Mouse (Mus musculus): ENCODE results near the gene Shank3.

The Shank3 gene

DNA sequence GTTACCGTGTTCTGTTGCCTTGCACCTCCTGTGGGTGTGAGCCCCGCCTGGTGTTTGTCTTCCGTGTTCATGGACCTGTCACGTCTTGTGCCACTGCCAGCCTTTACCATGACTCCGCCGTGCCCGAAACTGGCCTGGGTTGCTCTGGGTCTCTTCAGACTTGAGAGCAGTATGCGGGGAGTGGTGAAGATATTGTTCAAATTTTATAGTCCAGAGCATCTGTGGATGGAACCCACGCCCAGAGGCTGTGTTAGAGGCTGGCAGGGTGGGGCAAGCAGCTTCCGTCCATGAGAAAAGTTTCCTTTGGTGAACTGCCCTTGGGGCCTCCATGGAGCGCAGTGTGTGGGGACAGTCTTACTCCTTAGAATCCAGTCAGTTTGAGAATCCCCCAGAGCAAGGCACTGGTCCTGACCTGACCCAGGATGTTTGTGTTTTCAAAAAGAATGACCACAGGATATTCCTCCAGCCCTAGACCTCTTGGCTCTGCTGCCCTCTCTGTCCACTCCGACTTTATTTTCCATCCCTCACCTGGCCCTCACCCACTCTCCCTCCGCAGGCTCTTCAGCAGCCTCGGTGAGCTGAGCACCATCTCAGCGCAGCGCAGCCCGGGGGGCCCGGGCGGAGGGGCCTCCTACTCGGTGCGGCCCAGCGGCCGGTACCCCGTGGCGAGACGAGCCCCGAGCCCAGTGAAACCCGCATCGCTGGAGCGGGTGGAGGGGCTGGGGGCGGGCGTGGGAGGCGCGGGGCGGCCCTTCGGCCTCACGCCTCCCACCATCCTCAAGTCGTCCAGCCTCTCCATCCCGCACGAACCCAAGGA is 58.0 kb downstream of the Shank3 start:
- DNase-seq (ENCODE audit: extremely low spot score) = no peak

DNA sequence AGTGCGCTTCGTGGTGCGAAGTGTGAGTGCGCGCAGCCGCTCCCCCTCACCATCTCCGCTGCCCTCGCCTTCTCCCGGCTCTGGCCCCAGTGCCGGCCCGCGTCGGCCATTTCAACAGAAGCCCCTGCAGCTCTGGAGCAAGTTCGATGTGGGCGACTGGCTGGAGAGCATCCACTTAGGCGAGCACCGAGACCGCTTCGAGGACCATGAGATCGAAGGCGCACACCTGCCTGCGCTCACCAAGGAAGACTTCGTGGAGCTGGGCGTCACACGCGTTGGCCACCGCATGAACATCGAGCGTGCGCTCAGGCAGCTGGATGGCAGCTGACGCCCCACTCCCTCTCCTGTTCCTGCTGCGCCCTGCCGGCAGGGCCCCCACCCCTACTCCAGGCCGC is 58.6 kb downstream of the Shank3 start:
- DNase-seq (ENCODE audit: extremely low spot score) = no peak

DNA sequence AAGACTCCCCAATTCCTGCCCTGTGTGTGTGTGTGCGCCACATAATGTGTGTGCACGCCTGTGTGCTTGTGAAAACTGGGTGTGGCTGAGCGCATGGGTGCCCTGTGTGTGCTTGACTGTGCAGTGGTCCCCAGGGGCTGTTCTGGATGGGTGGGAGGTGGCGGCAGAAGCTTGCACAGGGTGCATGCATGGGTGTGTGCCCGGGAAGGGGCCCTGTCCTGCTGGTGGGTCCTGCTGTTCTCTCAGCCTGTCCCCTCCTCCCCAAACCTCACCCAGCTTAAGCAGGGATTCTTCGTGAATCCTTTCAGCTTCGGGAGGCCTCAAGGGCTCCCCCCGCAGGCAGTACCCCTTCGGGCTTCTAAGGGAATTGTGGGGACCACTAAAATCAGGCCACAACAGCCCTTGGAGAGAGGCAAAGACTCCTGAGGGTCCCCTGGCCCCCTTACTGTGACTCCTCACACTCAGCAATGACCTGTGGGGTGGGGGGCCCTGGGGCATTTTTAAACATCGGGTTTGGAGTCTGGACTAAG is 59.8 kb downstream of the Shank3 start:
- no peak for DNase-seq (ENCODE audit: extremely low spot score)

DNA sequence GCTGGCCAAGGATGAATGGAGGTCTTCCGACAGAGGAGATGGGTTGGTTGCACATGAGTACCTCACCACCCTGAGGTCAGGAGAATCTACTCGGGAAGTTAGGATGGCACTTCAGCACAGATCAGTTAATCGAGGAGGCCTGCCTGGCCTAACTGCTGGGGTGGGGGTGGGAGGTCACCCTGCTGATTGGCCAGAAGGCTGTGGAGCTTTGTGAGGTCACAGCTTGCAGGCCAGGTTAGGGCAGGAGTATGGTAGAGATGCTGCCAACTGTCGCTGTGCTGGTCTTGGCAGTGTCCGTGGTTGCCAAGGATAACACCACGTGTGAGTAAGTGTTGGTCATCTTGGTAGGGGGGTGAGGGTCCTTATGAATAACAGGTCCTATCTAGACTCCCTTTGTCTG is 68.7 kb downstream of the Shank3 start, which contains the start of gene Acr:
TSS of gene Acr (plus strand) at position 213 of the 400 bp plus-strand sequence.
- DNase-seq (ENCODE audit: extremely low spot score) = no peak

DNA sequence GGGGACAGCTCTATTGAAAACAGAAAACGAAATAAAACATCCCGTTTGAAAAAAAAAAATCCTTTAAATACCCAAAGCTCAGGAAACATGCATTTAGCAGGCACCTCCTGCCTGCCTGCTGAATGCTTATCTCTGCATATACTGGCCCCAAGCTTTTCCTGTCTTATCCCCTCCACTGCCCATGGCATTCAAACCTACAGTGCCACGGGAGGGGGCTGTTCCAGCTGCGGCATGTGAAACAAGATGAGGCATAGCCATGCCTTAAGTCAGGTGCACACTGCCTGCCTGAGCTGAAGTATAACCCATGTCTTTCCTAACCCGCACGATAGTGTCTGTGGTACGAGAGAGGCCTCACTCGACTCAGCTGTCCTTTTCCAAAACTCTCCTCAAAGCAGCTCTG is 72.7 kb downstream of the Shank3 start:
- DNase-seq (ENCODE audit: extremely low spot score) = no peak

DNA sequence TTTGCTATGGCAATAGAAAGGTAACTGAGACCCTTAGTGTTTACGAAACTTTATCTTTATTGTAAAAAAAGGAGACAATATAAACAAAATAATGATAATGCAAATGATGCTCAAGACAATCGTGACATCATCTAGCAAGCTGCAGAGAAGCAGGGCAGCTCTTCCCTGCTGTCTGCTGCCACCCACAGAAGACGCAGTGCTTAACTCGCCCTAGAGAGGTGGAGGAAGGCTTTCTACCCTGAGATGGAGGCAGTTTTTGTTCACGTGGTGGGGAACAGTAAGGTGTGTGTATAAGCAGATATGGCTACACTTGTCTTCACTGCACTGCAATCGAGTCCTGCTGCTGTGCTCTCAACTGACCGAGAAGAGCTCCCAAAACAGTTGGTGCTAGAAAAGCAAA is 83.1 kb downstream of the Shank3 start:
- no peak for DNase-seq (ENCODE audit: extremely low spot score)

DNA sequence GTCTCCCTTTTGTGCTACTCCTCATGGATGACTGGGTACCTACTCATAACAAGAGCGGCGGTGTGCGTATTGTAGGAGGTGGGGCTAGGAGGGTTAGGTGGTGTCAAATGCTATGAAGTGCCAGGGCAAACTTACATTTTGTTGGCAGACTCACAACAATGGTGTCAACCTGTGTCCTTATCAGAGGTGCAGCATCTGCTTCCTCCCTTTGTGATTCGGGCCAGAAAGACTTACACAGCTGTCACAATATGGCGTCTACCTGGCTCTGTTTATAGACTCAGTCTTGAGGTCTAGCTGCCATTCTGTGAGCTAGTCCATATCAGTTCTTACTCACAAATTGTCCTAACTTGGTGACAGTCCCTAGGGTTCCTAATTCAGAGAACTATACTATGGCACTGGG is 85.7 kb downstream of the Shank3 start:
- no peak for DNase-seq (ENCODE audit: extremely low spot score)

DNA sequence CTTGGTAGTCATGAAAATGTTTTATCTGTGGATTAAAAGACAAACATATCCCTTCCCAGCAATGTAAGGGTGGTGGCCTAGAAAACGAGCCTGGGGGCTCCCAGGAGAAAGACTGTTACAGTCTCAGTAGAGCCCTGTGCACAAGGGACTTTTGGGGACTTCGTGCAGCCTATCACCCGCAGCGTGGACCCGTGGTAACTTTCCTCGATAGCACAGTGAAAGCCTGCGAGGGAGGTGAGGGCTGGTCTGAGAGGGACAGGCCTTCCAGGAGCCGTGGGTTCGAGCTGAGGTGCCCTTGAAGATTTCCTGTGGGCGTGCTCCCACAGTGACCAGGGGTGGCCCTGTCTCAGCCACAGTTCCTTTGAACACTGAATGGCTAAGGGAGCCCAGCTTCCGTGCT is 86.2 kb downstream of the Shank3 start:
- no peak for DNase-seq (ENCODE audit: extremely low spot score)

DNA sequence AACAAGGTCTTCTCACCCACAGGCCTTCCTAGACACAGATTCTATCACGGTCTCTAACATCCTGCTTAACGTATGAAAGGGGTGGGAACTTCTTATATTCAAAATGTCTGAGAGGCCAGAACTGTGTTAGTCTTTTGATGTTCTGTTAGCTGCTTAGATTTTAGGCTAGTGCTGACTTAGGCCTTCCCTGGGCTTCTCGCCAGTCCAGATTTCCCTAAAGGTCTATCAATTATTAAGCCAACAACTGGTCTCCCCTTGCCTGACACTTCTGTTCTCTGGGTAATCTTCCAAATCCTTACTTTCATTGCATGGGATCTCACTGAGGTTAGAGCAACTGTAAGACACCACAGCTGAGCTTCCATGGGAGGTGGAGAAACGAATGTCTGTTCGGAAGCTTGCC is 89.7 kb downstream of the Shank3 start:
- no peak for DNase-seq (ENCODE audit: extremely low spot score)

DNA sequence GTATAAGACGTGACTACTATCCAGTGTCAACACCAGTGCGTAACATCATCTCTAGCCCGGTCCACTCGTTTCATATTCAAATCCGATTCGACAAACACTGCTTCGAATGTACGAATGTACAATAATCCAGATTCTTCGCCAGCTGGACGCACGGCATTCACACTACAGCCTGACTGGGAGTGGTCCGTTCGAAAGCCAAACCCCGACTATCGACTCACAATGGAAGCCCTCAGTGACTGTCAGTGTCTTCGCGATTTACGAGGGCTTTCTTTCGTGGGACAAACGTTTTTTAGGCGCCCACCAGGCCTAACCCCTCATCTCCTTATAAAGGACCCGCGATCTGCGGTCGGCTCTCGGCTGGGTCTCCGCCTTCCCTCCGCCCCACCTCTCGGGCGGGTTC is 91.9 kb downstream of the Shank3 start:
- no peak for DNase-seq (ENCODE audit: extremely low spot score)

DNA sequence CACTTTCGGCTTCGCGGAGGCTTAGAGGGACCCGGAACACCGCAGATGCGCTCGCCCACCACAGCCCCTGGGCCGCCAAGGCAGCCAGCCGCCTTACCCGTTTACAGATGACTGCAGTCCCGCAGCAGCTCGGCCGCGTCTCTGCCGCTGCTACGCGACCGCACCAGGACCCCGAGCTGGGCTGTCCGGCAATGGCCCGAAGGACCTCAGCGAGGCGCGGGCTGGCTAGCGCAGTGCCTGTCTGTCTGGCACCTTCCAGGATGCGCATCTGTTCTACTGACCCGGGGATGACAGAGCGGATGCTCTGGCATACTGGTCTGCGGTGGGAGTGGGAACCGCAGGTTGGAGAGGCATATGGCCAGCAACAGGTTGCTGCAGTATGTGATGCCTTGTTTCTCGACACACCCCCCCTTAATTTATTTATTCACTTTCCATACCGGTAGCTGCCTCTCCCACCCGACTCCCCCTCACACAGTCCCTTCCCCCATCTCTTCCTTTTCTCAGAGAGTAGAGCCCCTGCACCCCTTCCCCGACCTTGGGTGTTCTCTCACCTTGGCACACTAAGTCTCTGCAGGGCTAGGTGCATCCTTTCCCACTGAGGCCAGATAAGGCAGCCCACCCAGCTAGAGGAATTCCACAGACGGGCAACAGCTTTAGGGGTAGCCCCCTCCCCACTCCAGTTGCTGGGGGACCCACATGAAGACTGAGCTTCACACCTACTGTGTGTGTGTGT is 92.5 kb downstream of the Shank3 start, which contains the start of gene Rabl2:
TSS of gene Rabl2 (minus strand) at position 201 of the 733 bp plus-strand sequence.
- DNase-seq (ENCODE audit: extremely low spot score) = peak; percentile 95

DNA sequence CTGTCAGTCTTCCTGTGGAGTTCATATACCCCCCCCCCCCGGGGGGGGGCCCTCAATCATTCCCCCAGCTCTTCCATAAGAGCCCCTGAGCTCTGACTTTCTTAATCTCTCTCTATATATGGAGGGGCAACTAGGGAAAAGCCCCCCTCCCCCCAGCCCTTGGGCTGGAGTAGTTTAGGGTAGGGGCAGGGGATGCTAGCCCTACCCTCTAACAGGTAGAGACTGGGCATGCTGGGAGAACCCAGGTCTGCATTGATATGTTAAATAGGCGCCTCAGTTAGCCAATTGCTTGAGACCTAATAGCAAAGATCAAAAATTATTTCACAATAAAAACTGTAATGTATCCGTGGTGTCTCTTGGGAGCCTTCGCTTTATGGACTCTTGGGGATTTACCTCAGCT is 93.1 kb downstream of the Shank3 start:
- no peak for DNase-seq (ENCODE audit: extremely low spot score)

DNA sequence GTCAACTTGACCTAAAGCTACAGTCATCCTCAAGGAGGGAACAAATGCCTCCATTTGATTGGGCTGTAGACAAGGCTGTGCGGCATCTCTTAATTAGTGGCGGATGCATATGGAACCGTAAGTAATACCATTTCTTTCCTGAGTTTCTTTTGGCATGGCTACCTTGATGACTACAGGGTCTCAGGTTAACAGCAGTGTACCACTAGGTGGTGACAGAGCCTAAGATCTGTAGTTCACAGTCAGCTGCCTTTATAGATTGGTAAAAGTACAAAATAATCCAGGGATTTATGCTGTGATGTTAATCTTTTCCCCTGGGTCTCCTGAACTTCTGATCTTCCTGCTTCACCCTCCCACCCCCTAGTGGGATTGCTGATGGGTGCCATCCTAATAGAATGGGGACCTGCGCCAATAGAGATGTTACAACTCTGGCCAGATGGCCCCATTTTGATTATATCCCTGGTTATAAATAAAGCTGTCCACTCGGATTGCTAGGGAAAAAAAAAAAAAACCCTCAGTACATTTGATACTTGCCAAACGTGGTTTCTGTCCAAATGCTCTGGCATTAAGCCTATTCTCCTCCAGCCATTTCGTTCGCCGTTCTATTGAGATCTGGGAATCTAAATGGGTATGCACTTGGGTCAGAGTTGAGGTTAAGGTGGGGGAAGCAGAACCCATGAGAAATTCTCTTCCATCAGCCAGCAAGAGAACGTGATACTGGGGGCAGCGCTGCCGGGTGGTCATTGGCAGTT is 106.6 kb downstream of the Shank3 start:
- no peak for DNase-seq (ENCODE audit: extremely low spot score)

DNA sequence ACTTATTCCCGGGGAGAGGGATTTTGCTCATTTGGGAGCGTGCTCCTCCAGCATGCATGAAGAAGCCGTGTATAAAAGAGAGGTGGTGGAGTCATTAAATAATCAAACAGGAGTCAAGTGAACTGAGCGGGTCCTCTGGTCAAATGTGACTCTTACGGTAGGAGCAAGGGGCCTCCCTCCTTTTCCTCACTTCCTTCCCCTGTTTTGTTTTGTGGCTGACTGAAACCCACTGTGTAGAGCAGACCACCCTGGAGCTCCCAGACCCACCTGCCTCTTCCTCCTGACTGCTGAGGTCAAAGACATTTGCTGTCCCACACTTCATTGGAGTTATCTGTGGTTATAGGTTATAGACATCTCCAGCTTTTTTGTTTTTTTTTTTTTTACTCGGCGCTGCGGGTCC is 108.1 kb downstream of the Shank3 start:
- DNase-seq (ENCODE audit: extremely low spot score) = no peak

DNA sequence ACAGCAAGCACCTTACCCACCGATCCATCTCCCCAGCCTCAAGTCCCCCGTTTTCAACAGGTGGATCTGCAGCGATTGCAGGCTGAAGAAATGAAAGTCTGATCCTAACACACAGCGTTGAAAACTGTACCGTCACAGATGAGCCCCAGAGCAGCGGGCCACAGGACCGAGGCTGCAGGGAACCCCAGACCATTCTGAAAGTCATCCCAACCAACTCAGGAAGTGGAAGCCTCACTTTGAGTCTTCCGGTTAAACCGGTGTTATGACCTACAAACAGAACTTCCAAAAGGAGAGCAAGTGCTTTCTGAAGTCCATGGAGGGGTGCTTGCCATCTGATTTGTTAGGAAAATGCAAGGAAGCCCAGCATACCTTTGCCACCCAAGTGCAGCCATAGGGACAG is 108.5 kb downstream of the Shank3 start:
- DNase-seq (ENCODE audit: extremely low spot score) = no peak
